Mouse (Mus musculus) lung, postnatal 0 days (tissue): ENCODE results near the gene Kalrn.

ENCODE experiments used
- CTCF ChIP-seq: IDR thresholded peaks from 2 replicates; pipeline ENCODE4 v1.5.1; 2016; ENCODE audit warnings: antibody characterized with exemption, mild to moderate bottlenecking
- EP300 ChIP-seq: IDR thresholded peaks from 2 replicates; pipeline ENCODE4 v1.6.1; 2016; ENCODE audit warnings: antibody characterized with exemption, mild to moderate bottlenecking, control low read depth

DNA sequence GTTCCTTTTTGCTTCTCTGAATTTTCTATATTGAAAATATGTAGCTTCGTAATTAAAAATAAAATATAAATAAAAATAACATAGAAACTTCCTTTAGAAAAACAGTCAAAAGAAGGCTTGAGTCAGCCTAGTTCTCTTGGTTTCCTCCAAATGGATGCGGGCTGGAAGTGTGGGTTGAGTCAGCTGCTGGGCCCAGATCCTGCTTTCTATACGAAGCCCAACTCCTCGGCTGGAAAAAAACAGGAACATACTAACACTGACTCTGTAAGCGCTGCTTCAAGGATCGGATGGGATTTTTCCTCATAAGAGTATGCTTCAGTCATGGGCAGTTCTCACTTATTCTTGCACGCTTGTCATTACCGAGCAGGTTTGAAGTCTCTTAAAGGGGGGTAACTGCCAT, 291.3 kb downstream of the Kalrn start:
- TF ChIP-seq CTCF: no peak
- no peak for TF ChIP-seq EP300
